Mouse (Mus musculus): ENCODE data around the gene Rmnd5b.

- TF ChIP-seq POLR2A (IDR thresholded peaks at IDR 0.05; ENCODE audit: low read depth, low read length) (no peak), CTCF (conservative IDR thresholded peaks at IDR 0.05; ENCODE audit: insufficient read depth, insufficient read length, low read depth, low read length) (no peak)
Observed at GRCm38 (mm10) chr11:51677737-51678418, 42.2 kb upstream of the Rmnd5b start.

Data from kidney, adult 2 months (tissue).